Mouse (Mus musculus) hindlimb bud, embryonic 11.5 days (tissue): ENCODE measurements around the gene Klhdc3.

ENCODE experiments used
- DNase-seq: peaks from one replicate; pipeline ENCODE4 v3.0.0-alpha.2; 2012; ENCODE audit warnings: low read depth, low spot score; ENCODE audit errors: extremely low spot score

Klhdc3 gene

GRCm38 (mm10) chr17:46628471-46628790 is 52.3 kb downstream of the Klhdc3 start:
- DNase-seq: no peak

- DNase-seq: no peak
These were observed 53.3 kb downstream of the Klhdc3 start for GRCm38 (mm10) chr17:46627409-46627808.

- DNase-seq: no peak
These were observed 56.1 kb downstream of the Klhdc3 start for GRCm38 (mm10) chr17:46624598-46624997.
